Comparison of ENCODE assay signal across 17 mouse cellular contexts in genomic region chr9:86981551-86981950, GRCm38 (mm10). TPM values are rescaled to one million over a fixed set of nuclear protein-coding genes. Genes with fewer than 3 reads are reported as not detected.
DNase-seq lines count a peak whose midpoint lies in the region; ATAC-seq lines count a peak whose summit lies in the region.
"Had no signal": no experiment of that assay in that cellular context is flagged by ENCODE, and none has a peak within 500 bp of the region (broad histone marks: within the 10 kb centered on the region; RNA-seq: fewer than 3 reads in every experiment).

No protein-coding gene starts in this region.

- 13% methylated on average over 10 of the region's 10 CpGs for WGBS in forebrain, embryonic 14.5 days
- 17% methylated on average over 10 of the region's 10 CpGs for WGBS in forebrain, embryonic 16.5 days
- 18% methylated on average over 10 of the region's 10 CpGs for WGBS in lung, embryonic 16.5 days

- no peaks in the 10 kb centered on the region for H3K36me3 ChIP-seq in forebrain, embryonic 14.5 days (ENCODE audit: control insufficient read depth, insufficient read depth, low read length)
- no peaks in the 10 kb centered on the region for H3K36me3 ChIP-seq in forebrain, embryonic 16.5 days (ENCODE audit: control insufficient read depth, insufficient read depth)
- H3K36me3 ChIP-seq in lung, embryonic 16.5 days (ENCODE audit: control insufficient read depth, insufficient read depth, low read length): no peaks in the 10 kb centered on the region
- H3K36me3 ChIP-seq: limb, embryonic 15.5 days; neural tube, embryonic 12.5 days had no signal

- H3K27me3 ChIP-seq in forebrain, embryonic 14.5 days (replicated peaks; ENCODE audit: control insufficient read depth, insufficient read depth, low read length): no peaks in the 10 kb centered on the region
- H3K27me3 ChIP-seq in forebrain, embryonic 16.5 days (replicated peaks; ENCODE audit: control insufficient read depth, insufficient read depth, low read length): no peaks in the 10 kb centered on the region
- H3K27me3 ChIP-seq in lung, embryonic 16.5 days (ENCODE audit: control insufficient read depth, insufficient read depth, low read depth, low read length): no peaks in the 10 kb centered on the region
- H3K27me3 ChIP-seq: limb, embryonic 15.5 days; neural tube, embryonic 12.5 days had no signal

- no peaks in the 10 kb centered on the region for H3K9me3 ChIP-seq in forebrain, embryonic 14.5 days (replicated peaks; ENCODE audit: control insufficient read depth, low read length)
- no peaks in the 10 kb centered on the region for H3K9me3 ChIP-seq in forebrain, embryonic 16.5 days (ENCODE audit: control insufficient read depth, low read length)
- H3K9me3 ChIP-seq in lung, embryonic 16.5 days (ENCODE audit: control insufficient read depth, low read length): no peaks in the 10 kb centered on the region
- H3K9me3 ChIP-seq: limb, embryonic 15.5 days; neural tube, embryonic 12.5 days had no signal

- no peaks in the 10 kb centered on the region for H3K4me1 ChIP-seq in forebrain, embryonic 14.5 days (ENCODE audit: control insufficient read depth, insufficient read depth, low read length)
- peaks cover 3% of the 10 kb centered on the region; the same call in 1 of the 2 replicates for H3K4me1 ChIP-seq in forebrain, embryonic 16.5 days (replicated peaks; ENCODE audit: control insufficient read depth, insufficient read depth, low read length)
- H3K4me1 ChIP-seq in lung, embryonic 16.5 days (replicated peaks; ENCODE audit: control insufficient read depth, insufficient read depth, low read length): no peaks in the 10 kb centered on the region
- H3K4me1 ChIP-seq: limb, embryonic 15.5 days; neural tube, embryonic 12.5 days had no signal

- no peak for DNase-seq in forebrain, embryonic 14.5 days (ENCODE audit: low spot score)
- no peak for DNase-seq in lung, postnatal 10 days
- DNase-seq in layer of hippocampus, adult 9-11 months: no peak
- DNase-seq in B cell, adult 2 months: no peak
- DNase-seq: adrenal gland, postnatal 36 days; cerebellum, adult 11-12 months; heart, adult 11 months; heart, postnatal 10 days; kidney, adult 8-10 months; right cerebral cortex, adult 18-20 months; thymus, postnatal 14 days had no signal

- no peak overlapping the region for H3K9ac ChIP-seq in forebrain, embryonic 14.5 days (ENCODE audit: low read length)
- no peak overlapping the region for H3K9ac ChIP-seq in forebrain, embryonic 16.5 days (replicated peaks; ENCODE audit: low read depth, low read length)
- no peak overlapping the region for H3K9ac ChIP-seq in lung, embryonic 16.5 days (ENCODE audit: low read length)
- H3K9ac ChIP-seq: limb, embryonic 15.5 days; neural tube, embryonic 12.5 days had no signal

- H3K27ac ChIP-seq in forebrain, embryonic 14.5 days (ENCODE audit: low read depth, low read length): no peak overlapping the region
- no peak overlapping the region for H3K27ac ChIP-seq in forebrain, embryonic 16.5 days (ENCODE audit: low read length)
- H3K27ac ChIP-seq in lung, embryonic 16.5 days (ENCODE audit: low read length): no peak overlapping the region
- H3K27ac ChIP-seq: limb, embryonic 15.5 days; neural tube, embryonic 12.5 days had no signal

- no peak overlapping the region for H3K4me3 ChIP-seq in forebrain, embryonic 14.5 days (ENCODE audit: low read depth, low read length)
- H3K4me3 ChIP-seq in forebrain, embryonic 16.5 days (replicated peaks; ENCODE audit: low read length): no peak overlapping the region
- H3K4me3 ChIP-seq in lung, embryonic 16.5 days (ENCODE audit: low read length): no peak overlapping the region
- H3K4me3 ChIP-seq: limb, embryonic 15.5 days; neural tube, embryonic 12.5 days had no signal

- ATAC-seq in forebrain, embryonic 14.5 days: peak; percentile 44; the same call in 1 of the 2 replicates
- no peak for ATAC-seq in forebrain, embryonic 16.5 days
- peak; percentile 57; the same call in 1 of the 2 replicates for ATAC-seq in lung, embryonic 16.5 days (ENCODE audit: low read depth)
- peak; percentile 68 for ATAC-seq in common myeloid progenitor, adult 5-6 weeks (replicated peaks; ENCODE audit: low read depth, poor library complexity, severe bottlenecking)
- ATAC-seq in megakaryocyte, adult 5-6 weeks (ENCODE audit: poor library complexity, severe bottlenecking): peak; percentile 27; the same call in 1 of the 2 replicates

- H3K4me2 ChIP-seq in forebrain, embryonic 14.5 days (ENCODE audit: low read length): no peak overlapping the region
- H3K4me2 ChIP-seq in forebrain, embryonic 16.5 days (ENCODE audit: low read length): no peak overlapping the region
- H3K4me2 ChIP-seq in lung, embryonic 16.5 days (ENCODE audit: low read depth, low read length): 0 out of 2 replicates have a peak overlapping the region, but pooled peaks have one; percentile 25
- H3K4me2 ChIP-seq: limb, embryonic 15.5 days; neural tube, embryonic 12.5 days had no signal

RNA-seq across cellular contexts. Expression of gene Ripply2, which starts 33.8 kb away (rescaled TPM):
- 4.3 and 6.2 TPM in 2 replicates for polyA plus RNA-seq in forebrain, embryonic 14.5 days (2014; fragmentation: Nextera tagmentation; extraction: Ambion mirVana)
- 5.1 and 6.1 TPM in 2 replicates for polyA plus RNA-seq in forebrain, embryonic 16.5 days (2015; fragmentation: Nextera tagmentation; extraction: Ambion mirVana)
- polyA plus RNA-seq in lung, embryonic 16.5 days (2015; fragmentation: Nextera tagmentation; extraction: Ambion mirVana): not detected in 2 replicates
- not detected in 2 replicates for total RNA-seq in common myeloid progenitor, adult 5-6 weeks (2017)
- total RNA-seq in megakaryocyte, adult 5-6 weeks (2015): not detected in 2 replicates
- not detected in 2 replicates for total RNA-seq in megakaryocyte, adult 5-6 weeks (2017)
- total RNA-seq: heart, postnatal 10 days had no signal
- polyA plus RNA-seq: limb, embryonic 15.5 days had no signal

RNA-seq across cellular contexts. Expression of gene Cyb5r4, which starts 40.3 kb away (rescaled TPM):
- 70.4 and 75.7 TPM in 2 replicates for polyA plus RNA-seq in forebrain, embryonic 14.5 days (2014; fragmentation: Nextera tagmentation; extraction: Ambion mirVana)
- 68.4 and 80.6 TPM in 2 replicates for polyA plus RNA-seq in forebrain, embryonic 16.5 days (2015; fragmentation: Nextera tagmentation; extraction: Ambion mirVana)
- polyA plus RNA-seq in lung, embryonic 16.5 days (2015; fragmentation: Nextera tagmentation; extraction: Ambion mirVana): 51.8 and 53.2 TPM in 2 replicates
- total RNA-seq in common myeloid progenitor, adult 5-6 weeks (2017): 74.2 and 111 TPM in 2 replicates
- total RNA-seq in megakaryocyte, adult 5-6 weeks (2015): 189 and 205 TPM in 2 replicates
- total RNA-seq in megakaryocyte, adult 5-6 weeks (2017): 163 and 177 TPM in 2 replicates
